Mouse (Mus musculus): ENCODE data around the gene Sumo2.
"Not testable (repeated sequence)": the region's sequence is repeated elsewhere in the genome, so short reads cannot be mapped to it uniquely, and the experiment has no call there.

Gene Sumo2

GRCm38 (mm10) chr11:115536038-115536681 is at the start of gene Sumo2:
Sumo2 (minus strand) TSS chr11:115536276.
- DNase-seq (ENCODE audit: low read depth, low spot score), result peak; percentile 98

GRCm38 (mm10) chr11:115585573-115586100 is 49.6 kb upstream of the Sumo2 start:
- DNase-seq (ENCODE audit: low read depth, low spot score), result no peak

DNA sequence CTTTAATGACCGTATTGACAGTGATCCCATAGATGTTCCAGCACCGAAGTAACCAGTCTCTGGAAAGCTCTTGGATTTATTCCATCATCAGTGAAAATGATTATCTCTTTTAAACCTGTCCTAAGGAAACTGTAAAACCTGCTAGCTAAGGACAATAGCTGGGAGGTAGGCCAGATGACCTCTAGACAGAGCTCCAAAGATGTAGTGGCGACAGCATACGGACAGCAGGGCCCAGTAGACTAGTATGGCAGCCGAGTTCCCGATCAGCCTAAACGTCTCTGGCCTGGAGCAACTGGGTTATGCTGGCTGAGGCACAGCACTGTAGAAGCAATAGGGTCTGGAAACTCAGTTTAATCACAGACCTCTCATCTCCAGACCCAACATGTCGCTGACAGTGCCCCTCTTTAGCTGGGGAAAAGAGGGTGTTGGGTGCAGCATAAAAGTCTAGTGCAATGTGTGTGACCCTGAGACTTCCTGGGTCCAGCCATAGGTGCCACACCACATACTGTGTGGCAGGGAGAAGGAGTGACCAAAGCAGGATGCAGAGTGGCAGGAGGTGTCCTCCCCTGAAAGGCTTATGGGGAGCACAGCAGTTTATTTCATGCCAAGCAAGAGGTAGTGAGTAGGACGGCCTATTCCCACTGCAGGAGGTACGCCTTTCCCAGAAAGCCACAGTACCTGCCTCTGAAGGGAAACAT is 48.4 kb upstream of the Sumo2 start:
- no peak for DNase-seq (ENCODE audit: low read depth, low spot score)

DNA sequence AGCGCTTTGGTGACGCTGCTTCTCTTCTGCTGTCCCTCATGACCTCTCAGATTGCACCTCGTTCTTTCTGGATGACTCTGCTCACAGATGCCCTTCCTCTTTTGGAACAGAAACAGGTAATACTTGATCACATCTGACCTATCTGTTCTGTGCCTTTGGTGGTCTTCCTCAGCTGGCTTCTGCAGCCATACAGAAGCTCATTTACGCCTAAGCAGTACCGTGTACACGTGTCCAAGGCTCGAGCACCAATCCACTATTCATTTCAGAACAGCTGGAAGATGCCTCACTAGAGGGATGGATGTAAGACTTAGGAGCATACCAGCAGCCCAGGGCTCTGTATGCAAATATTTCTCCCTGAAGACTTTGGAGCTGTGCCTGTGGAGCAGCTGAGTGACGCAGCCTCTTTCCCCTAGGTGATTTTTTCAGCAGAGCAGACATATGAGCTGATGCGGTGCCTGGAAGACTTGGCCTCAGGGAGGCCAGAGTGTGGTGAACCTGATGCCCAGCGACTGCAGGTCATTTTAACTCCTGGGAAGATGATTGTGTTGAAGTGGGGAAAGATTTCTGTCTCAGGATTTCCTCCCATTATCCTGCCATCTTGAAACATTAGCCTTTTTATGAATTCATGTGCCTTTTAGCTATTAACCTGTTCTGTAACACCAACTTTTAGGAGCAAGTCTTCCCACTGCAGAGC is 47.0 kb upstream of the Sumo2 start:
- DNase-seq (ENCODE audit: low read depth, low spot score), result no peak

GRCm38 (mm10) chr11:115579080-115579479 is 43.0 kb upstream of the Sumo2 start:
- DNase-seq (ENCODE audit: low read depth, low spot score), result no peak

GRCm38 (mm10) chr11:115564961-115565360 is 28.9 kb upstream of the Sumo2 start:
- no peak for DNase-seq (ENCODE audit: low read depth, low spot score)

DNA sequence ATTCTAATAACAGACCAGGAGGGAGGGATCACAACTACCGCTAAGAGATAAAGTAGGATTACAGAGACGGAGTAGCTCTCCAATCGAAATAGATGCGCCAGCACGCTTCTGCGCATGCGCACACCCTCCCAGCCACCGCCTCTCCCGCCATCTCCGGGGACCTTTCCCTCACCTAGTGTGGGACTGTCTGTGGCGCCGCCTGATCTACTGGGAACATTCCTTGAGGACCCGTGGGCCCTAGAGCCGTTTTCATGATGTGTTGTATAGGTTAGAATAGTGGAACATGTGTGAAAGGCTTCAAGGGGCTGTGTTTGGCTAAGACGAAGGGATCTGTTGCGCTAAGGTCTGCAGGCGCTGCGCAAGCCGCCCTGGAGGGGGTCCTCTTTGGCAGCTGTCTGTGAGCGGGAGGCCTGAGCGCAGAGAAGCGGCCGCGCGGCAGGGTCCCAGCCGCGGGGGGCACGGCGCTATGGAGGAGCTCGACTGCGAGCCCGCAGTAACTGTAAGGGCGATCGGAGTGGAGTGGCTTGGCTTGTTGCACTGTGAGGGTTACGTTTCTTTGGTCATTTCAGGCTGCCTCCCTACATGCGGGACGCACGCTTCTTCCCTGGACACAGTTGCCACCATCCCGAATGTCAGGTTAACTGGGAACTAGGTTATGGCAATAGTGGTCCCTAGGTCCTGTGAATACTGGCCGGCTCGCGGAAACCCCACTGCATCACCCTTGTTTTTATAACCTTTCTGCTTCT is 28.2 kb upstream of the Sumo2 start, which contains the start of gene Nup85:
Nup85 (plus strand) TSS at position 371 of the 746 bp plus-strand sequence.
- DNase-seq (ENCODE audit: low read depth, low spot score), result peak; percentile 97

DNA sequence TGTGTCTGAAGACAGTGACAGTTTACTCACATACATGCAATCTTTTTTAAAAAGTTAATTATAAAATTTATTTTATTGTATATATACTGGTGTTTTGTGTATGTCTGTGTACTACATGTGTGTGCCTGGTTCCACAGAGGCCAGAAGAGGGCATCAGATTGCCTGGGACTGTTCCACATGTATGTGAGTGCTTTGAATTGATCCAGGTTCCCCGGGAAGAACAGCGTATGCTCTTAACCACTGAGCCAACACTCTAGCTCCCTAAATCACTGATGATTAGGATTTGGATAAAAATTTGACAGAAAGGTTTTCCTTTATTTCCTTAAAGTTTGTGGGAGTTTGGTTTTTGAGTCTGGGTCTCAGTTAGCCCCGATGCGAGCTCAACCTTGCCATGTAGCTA is 27.3 kb upstream of the Sumo2 start:
- peak; percentile 4 for DNase-seq (ENCODE audit: low read depth, low spot score)

- no peak for DNase-seq (ENCODE audit: low read depth, low spot score)
Observed at GRCm38 (mm10) chr11:115555717-115556116, 19.6 kb upstream of the Sumo2 start.

GRCm38 (mm10) chr11:115552783-115553182 is 16.7 kb upstream of the Sumo2 start:
- DNase-seq (ENCODE audit: low read depth, low spot score), result no peak

DNA sequence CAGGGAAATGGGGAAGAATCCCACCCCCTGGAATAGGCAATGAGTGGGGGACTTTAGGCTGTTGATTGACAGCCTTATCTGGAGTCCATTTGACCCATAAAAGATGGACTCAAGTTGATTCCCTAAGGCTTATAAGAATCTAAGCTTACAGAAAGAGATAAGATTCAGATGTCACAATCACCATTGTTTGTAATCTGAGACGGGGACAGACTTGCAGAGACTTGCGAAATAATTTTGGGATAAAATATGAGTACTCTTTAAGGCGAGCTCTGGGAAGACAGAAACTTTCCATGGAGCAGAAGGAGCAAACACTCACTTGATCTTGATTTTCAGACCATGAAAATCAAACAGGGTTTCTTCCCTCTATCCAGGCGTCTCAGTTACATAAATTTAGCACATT is 7.5 kb upstream of the Sumo2 start:
- DNase-seq (ENCODE audit: low read depth, low spot score), result no peak

DNA sequence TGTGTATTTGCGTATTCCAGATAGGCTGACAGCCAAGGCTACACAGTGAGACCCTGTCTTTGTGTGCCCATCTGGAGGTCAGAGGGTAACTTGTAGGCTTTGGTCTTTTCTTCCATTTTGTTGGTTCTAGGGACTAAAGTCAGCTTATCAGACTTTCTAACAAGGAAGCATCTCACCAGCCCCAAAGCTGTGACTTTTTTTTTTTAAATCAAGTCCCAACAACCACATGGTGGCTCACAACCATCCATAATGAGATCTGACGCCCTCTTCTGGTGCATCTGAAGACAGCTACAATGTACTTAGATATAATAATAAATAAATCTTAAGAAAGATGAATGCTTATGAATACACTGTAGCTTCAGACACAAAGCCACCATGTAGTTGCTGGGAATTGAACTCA is 2.0 kb upstream of the Sumo2 start:
- DNase-seq (ENCODE audit: low read depth, low spot score), result no peak

DNA sequence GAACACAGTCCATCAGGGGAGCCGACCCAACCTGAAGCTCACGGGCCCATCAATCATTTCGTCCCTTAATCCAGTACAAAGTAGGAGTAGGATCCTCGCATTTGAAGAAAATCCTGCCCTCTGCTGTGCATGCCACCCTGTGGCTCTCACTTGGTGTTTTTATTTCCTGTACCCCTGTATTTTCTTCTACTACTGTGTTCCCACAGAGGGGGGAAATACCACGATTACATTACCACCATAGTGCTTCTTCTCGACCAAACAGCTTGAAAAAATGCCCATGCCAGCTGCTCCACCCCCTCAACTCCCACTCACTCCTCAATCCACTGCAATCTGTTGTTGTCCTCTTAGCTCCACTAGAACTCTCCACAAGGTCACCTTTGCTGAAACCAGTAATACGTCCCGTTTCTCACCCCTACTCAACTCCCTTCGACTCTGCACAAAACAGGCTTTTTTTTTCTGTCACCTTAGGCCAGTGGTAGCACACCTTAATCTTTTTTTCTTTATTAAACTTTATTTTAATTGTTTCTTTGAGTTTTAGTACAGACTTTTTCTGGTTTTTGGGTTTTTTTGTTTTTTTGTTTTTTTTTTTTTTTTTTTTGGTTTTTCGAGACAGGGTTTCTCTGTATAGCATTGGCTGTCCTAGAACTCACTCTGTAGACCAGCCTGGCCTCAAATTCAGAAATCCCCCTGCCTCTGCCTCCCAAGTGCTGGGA is 936 bp upstream of the Sumo2 start:
- peak; percentile 14 for DNase-seq (ENCODE audit: low read depth, low spot score)

DNA sequence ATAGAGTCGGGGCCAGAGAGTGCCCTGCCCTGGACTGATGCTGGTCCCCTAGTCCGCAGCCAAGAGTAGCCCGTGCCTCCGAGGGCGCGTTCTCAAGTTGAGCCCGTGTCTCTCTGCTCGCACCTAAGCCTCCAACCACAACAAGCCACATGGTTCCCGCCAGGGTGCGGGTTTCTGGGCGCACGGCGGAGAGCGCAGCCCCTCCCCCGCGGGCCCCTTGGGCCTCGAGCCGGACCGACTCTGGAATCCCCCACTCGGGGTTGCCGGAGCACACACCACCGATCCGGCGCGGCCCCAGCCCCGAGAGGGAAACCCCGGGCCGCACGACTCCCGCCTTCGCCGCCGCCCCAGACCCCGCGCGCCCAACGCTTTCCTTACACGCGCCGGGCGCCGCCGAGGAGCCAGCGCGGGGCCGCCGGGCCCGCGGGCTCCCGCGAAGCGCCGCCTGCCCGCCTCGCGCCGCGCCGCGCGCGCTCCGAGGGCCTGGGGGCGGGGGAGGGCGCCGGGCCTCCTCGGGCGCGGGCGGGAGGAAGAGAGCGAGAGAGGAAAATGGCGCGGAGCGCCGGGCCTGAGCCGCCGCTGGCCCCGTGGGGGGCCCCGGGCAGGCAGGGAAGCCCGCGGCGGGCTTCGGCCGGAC is 557 bp downstream of the Sumo2 start:
- peak; percentile 75 for DNase-seq (ENCODE audit: low read depth, low spot score)

- no peak for DNase-seq (ENCODE audit: low read depth, low spot score)
Observed at GRCm38 (mm10) chr11:115534759-115535371, 1.2 kb downstream of the Sumo2 start.

DNA sequence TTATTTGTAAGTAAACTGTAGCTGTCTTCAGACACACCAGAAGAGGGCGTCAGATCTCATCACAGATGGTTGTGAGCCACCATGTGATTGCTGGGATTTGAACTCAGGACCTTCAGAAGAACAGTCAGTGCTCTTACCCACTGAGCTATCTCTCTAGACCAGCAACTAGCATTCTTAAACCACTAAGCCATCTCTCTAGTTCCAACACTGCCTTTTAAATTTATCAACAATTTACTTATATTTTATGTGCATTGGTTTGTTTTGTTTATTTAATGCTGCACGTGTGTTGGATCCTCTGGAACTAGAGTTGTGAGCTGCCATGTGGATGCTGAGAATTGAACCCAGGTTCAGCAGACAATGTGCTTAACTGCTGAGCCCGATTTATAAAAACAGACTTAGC is 9.6 kb downstream of the Sumo2 start:
- DNase-seq (ENCODE audit: low read depth, low spot score), result not testable (repeated sequence)

DNA sequence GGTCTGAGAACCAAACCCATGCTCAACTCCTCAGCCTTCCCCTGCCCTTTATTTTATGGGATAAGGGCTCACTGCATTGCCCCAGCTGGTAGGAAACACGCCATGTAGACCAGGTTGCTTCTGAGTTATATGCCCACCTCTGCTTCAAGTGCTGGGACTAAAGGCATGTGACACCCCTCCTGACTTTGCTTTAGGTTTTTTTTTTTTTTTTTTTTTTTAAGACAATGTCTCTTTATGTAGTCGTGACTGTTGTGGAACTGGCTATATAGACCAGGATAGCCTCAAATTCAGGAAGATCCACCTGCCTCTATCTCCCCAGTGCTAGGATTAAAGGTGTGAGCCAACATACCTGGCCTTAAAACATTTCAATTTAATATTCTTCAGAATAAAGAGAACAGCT is 13.4 kb downstream of the Sumo2 start:
- no peak for DNase-seq (ENCODE audit: low read depth, low spot score)

DNA sequence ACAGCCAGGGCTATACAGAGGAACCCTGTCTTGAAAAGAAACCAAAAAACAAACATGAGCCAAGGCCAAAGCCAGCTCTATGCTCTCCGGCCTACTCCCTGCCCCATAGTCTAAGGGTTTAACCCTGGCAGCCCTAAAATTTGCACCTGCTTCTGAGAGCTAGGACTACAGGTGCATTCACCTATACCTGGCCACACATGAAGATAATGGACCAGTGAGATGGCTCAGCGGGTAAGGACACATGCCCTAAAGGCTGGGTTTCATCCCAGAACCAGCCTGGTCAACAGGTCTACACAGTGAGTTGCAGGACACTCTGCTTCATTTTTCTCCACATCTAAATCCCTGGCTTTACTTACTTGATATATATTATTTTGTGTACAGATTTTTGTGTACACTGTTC is 13.8 kb downstream of the Sumo2 start:
- no peak for DNase-seq (ENCODE audit: low read depth, low spot score)

DNA sequence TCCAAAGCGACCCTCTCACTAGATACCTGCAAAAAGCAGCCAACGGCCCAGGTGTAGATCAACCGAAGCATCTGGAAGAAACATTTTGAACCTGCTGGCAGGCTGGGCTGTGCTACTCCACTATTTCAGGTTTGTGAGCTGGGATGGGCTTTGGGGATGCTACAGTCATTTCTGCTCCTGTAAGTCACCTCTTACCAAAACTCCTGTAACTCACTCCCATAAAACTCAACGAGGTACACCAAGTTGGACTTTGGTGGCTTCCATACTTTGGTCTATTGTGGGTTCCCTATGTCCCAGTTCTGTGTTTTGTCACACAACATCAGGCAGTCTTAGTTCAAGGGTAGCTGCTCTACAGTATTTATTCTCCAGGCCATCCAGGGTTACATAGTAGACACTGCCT is 15.0 kb downstream of the Sumo2 start:
- DNase-seq (ENCODE audit: low read depth, low spot score), result no peak

DNA sequence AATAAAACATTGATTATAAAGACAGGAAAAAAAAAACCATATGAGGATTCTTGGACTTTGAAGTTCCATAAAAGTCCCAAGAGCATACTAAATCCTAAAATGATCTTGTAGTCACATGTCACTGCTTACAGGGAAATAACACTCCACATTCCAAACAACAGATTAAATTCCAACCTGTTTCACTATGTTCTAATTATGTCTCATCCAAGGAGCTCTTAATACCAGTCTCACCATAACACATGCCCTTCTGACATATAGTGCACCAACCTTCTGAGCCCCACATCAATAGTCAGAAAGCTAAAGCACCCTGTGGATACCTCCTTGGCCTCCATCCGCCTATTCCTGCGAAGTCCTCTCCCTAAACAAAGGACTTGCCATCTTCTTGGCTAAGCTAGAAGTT is 15.9 kb downstream of the Sumo2 start:
- DNase-seq (ENCODE audit: low read depth, low spot score), result no peak

All from retina, postnatal 7 days (tissue).